Mouse (Mus musculus) E14TG2a.4 (cell line): ENCODE results near the gene Gimap1.
A peak's percentile ranks its signal among the peaks of the same experiment; 100 is the strongest.

Experiments used
- H3K27me3 ChIP-seq: 2 replicates; pipeline ENCODE4 v1.6.1; 2014; ENCODE audit warnings: low read length, control low read depth; ENCODE audit not compliant: insufficient read depth
- H3K36me3 ChIP-seq: 2 replicates; pipeline ENCODE4 v1.6.1; 2014; ENCODE audit warnings: low read length, control low read depth; ENCODE audit not compliant: insufficient read depth
- H3K4me1 ChIP-seq: replicated peaks from 2 replicates; pipeline ENCODE4 v1.6.1; 2014; ENCODE audit warnings: low read depth, low read length, control low read depth
- H3K4me3 ChIP-seq: replicated peaks from 2 replicates; pipeline ENCODE4 v1.5.1; 2014; ENCODE audit warnings: mild to moderate bottlenecking, low read length
- H3K9me3 ChIP-seq: 2 replicates; pipeline ENCODE4 v1.6.1; 2014; ENCODE audit warnings: low read length, control low read depth
- CTCF ChIP-seq: conservative IDR thresholded peaks from 2 replicates; pipeline ENCODE4 v1.5.1; 2014; ENCODE audit warnings: low read length
- NANOG ChIP-seq: IDR thresholded peaks from 2 replicates; pipeline ENCODE4 v1.6.1; 2014; ENCODE audit warnings: borderline replicate concordance, low read length, mixed read lengths
- POU5F1 ChIP-seq: IDR thresholded peaks from 2 replicates; pipeline ENCODE4 v1.6.1; 2014; ENCODE audit warnings: low read length, borderline replicate concordance

The Gimap1 gene

GRCm38 (mm10) chr6:48768933-48769332, 30.1 kb downstream of the Gimap1 start:
- H3K27me3 ChIP-seq = no peaks in the 10 kb centered on the region
- TF ChIP-seq CTCF (no peak), POU5F1 (no peak), NANOG (no peak)
- no peaks in the 10 kb centered on the region for H3K36me3 ChIP-seq
- H3K4me3 ChIP-seq = no peak overlapping the region
- H3K4me1 ChIP-seq = peaks cover 8% of the 10 kb centered on the region; the same call in 1 of the 2 replicates
- peaks cover 20% of the 10 kb centered on the region for H3K9me3 ChIP-seq

GRCm38 (mm10) chr6:48770696-48771095, 31.8 kb downstream of the Gimap1 start, which contains the start of gene Gimap3:
TSS of gene Gimap3 (minus strand) at chr6:48770851.
- peaks cover 21% of the 10 kb centered on the region for H3K9me3 ChIP-seq
- H3K4me1 ChIP-seq = peaks cover 8% of the 10 kb centered on the region; the same call in 1 of the 2 replicates
- no peak within 1 kb of the TSS for H3K4me3 ChIP-seq
- no peaks in the 10 kb centered on the region for H3K27me3 ChIP-seq
- no peaks in the 10 kb centered on the region for H3K36me3 ChIP-seq
- TF ChIP-seq POU5F1 (no peak), NANOG (no peak), CTCF (no peak)

GRCm38 (mm10) chr6:48772030-48772429, 33.2 kb downstream of the Gimap1 start:
- peaks cover 8% of the 10 kb centered on the region; the same call in 1 of the 2 replicates for H3K4me1 ChIP-seq

GRCm38 (mm10) chr6:48784406-48784805, 45.6 kb downstream of the Gimap1 start:
- TF ChIP-seq NANOG (no peak), CTCF (no peak), POU5F1 (no peak)
- Histone ChIP-seq H3K36me3 (no peaks in the 10 kb centered on the region), H3K4me1 (no peaks in the 10 kb centered on the region), H3K4me3 (no peak overlapping the region), H3K27me3 (no peaks in the 10 kb centered on the region), H3K9me3 (peaks cover 34% of the 10 kb centered on the region)

More at GRCm38 (mm10) chr6:48772030-48772429, 33.2 kb downstream of the Gimap1 start:
- Histone ChIP-seq H3K36me3 (no peaks in the 10 kb centered on the region), H3K4me3 (no peak overlapping the region), H3K9me3 (peaks cover 33% of the 10 kb centered on the region), H3K27me3 (no peaks in the 10 kb centered on the region)
- TF ChIP-seq POU5F1 = no peak
- TF ChIP-seq CTCF = peak; percentile 71

- Histone ChIP-seq H3K4me1 (no peaks in the 10 kb centered on the region), H3K36me3 (no peaks in the 10 kb centered on the region), H3K9me3 (peaks cover 26% of the 10 kb centered on the region), H3K27me3 (no peaks in the 10 kb centered on the region), H3K4me3 (no peak overlapping the region)
- TF ChIP-seq POU5F1 (no peak), NANOG (no peak), CTCF (no peak)
Observed at GRCm38 (mm10) chr6:48785189-48785588, 46.3 kb downstream of the Gimap1 start.

GRCm38 (mm10) chr6:48785601-48786000, 46.7 kb downstream of the Gimap1 start:
- Histone ChIP-seq H3K4me1 (no peaks in the 10 kb centered on the region), H3K27me3 (no peaks in the 10 kb centered on the region), H3K36me3 (no peaks in the 10 kb centered on the region), H3K4me3 (no peak overlapping the region), H3K9me3 (peaks cover 23% of the 10 kb centered on the region)
- no peak for TF ChIP-seq POU5F1
- no peak for TF ChIP-seq CTCF
- no peak for TF ChIP-seq NANOG

- H3K36me3 ChIP-seq = no peaks in the 10 kb centered on the region
- H3K27me3 ChIP-seq = no peaks in the 10 kb centered on the region
- H3K4me1 ChIP-seq = no peaks in the 10 kb centered on the region
- H3K4me3 ChIP-seq = no peak overlapping the region
- 0 out of 2 replicates have a peak, but pooled peaks cover under 1% of the 10 kb centered on the region for H3K9me3 ChIP-seq
- TF ChIP-seq CTCF = no peak
- TF ChIP-seq NANOG = no peak
- TF ChIP-seq POU5F1 = no peak
Observed at GRCm38 (mm10) chr6:48787867-48788266, 49.0 kb downstream of the Gimap1 start.
